8 mouse cellular contexts compared by ENCODE assay signal in genomic region chr19:46518352-46518787, GRCm38 (mm10). TPM values are rescaled to one million over a fixed set of nuclear protein-coding genes. Genes with fewer than 3 reads are reported as not detected.
DNase-seq lines count a peak whose midpoint lies in the region; ATAC-seq and TF ChIP-seq lines count a peak whose summit lies in the region.
"Had no signal": no experiment of that assay in that cellular context is flagged by ENCODE, and none has a peak within 500 bp of the region (broad histone marks: within the 10 kb centered on the region; RNA-seq: fewer than 3 reads in every experiment).

No protein-coding gene starts in this region.

- H3K27ac ChIP-seq in heart, embryonic 10.5 days = peak overlapping the region; percentile 89
- H3K27ac ChIP-seq in limb, embryonic 10.5 days = peak overlapping the region; percentile 72
- H3K27ac ChIP-seq in midbrain, embryonic 16.5 days (ENCODE audit: low read length) = 0 out of 2 replicates have a peak overlapping the region, but pooled peaks have one; percentile 12
- no peak overlapping the region for H3K27ac ChIP-seq in cerebellum, adult 2 months (ENCODE audit: insufficient read depth, low read length)

- peak overlapping the region; percentile 41 for H3K4me2 ChIP-seq in midbrain, embryonic 16.5 days (ENCODE audit: low read length)

- peak overlapping the region; percentile 56; the same call in 1 of the 2 replicates for H3K9ac ChIP-seq in midbrain, embryonic 16.5 days (ENCODE audit: low read depth, low read length)

- peaks cover 57% of the 10 kb centered on the region for H3K4me1 ChIP-seq in heart, embryonic 10.5 days
- H3K4me1 ChIP-seq in limb, embryonic 10.5 days = peaks cover 61% of the 10 kb centered on the region
- peaks cover 16% of the 10 kb centered on the region for H3K4me1 ChIP-seq in midbrain, embryonic 16.5 days (ENCODE audit: control insufficient read depth, insufficient read depth, low read length)
- H3K4me1 ChIP-seq in cerebellum, adult 2 months (ENCODE audit: control insufficient read depth, insufficient read depth, low read length) = peaks cover 3% of the 10 kb centered on the region

- no peaks in the 10 kb centered on the region for H3K9me3 ChIP-seq in heart, embryonic 10.5 days
- no peaks in the 10 kb centered on the region for H3K9me3 ChIP-seq in limb, embryonic 10.5 days (replicated peaks)
- no peaks in the 10 kb centered on the region for H3K9me3 ChIP-seq in midbrain, embryonic 16.5 days (replicated peaks; ENCODE audit: control insufficient read depth, low read length, poor library complexity, severe bottlenecking)

- WGBS in heart, embryonic 10.5 days = 0% methylated on average over 13 of the region's 13 CpGs
- 0% methylated on average over 13 of the region's 13 CpGs for WGBS in limb, embryonic 10.5 days
- WGBS in midbrain, embryonic 16.5 days = 0% methylated on average over 7 of the region's 13 CpGs
- 4% methylated on average over 13 of the region's 13 CpGs for WGBS in cerebellum, adult 2 months

- TF ChIP-seq POLR2A in cerebellum, adult 2 months (IDR thresholded peaks at IDR 0.05; ENCODE audit: borderline replicate concordance, insufficient read depth, low read length) = no peak

- no peaks in the 10 kb centered on the region for H3K27me3 ChIP-seq in heart, embryonic 10.5 days (ENCODE audit: insufficient read depth, poor library complexity, severe bottlenecking)
- no peaks in the 10 kb centered on the region for H3K27me3 ChIP-seq in limb, embryonic 10.5 days (ENCODE audit: low read depth, poor library complexity, severe bottlenecking)
- no peaks in the 10 kb centered on the region for H3K27me3 ChIP-seq in midbrain, embryonic 16.5 days (ENCODE audit: control insufficient read depth, insufficient read depth, low read depth, low read length)
- no peaks in the 10 kb centered on the region for H3K27me3 ChIP-seq in cerebellum, adult 2 months (ENCODE audit: control insufficient read depth, insufficient read depth, low read length)

- DNase-seq in NIH3T3 (ENCODE audit: low read depth) = peak; percentile 55
- DNase-seq in heart, embryonic 10.5 days (ENCODE audit: low spot score) = no peak
- DNase-seq in limb, embryonic 10.5 days (ENCODE audit: low spot score) = peak; percentile 81
- no peak for DNase-seq in right cerebral cortex, adult 18-20 months
- no peak for DNase-seq in cerebellum, adult 2 months

- H3K36me3 ChIP-seq in heart, embryonic 10.5 days = peaks cover 30% of the 10 kb centered on the region
- peaks cover 32% of the 10 kb centered on the region for H3K36me3 ChIP-seq in limb, embryonic 10.5 days
- H3K36me3 ChIP-seq in midbrain, embryonic 16.5 days (ENCODE audit: control insufficient read depth, insufficient read depth, low read length) = peaks cover 19% of the 10 kb centered on the region

- TF ChIP-seq CTCF in cerebellum, adult 2 months (IDR thresholded peaks at IDR 0.05; ENCODE audit: borderline replicate concordance, insufficient read depth, low read depth, low read length) = no peak

- H3K4me3 ChIP-seq in heart, embryonic 10.5 days = peak overlapping the region; percentile 52
- H3K4me3 ChIP-seq in limb, embryonic 10.5 days = peak overlapping the region; percentile 47
- H3K4me3 ChIP-seq in midbrain, embryonic 16.5 days (ENCODE audit: low read depth, low read length) = no peak overlapping the region
- H3K4me3 ChIP-seq in cerebellum, adult 2 months (replicated peaks; ENCODE audit: insufficient read depth, low read depth, low read length) = no peak overlapping the region
- H3K4me3 ChIP-seq: erythroblast, embryonic 14.5 days had no signal

- peak; percentile 71 for ATAC-seq in CD4-positive, CD25-positive, alpha-beta regulatory T cell, adult 4 months
- ATAC-seq in midbrain, embryonic 16.5 days = peak; percentile 41; the same call in 1 of the 2 replicates

RNA-seq across cellular contexts. Expression of gene Trim8, which starts 16.9 kb away (rescaled TPM):
- 10 to 100 TPM; 16.3 to 21.5 TPM for polyA plus RNA-seq in CD4-positive, CD25-positive, alpha-beta regulatory T cell, adult 4 months (2017; shearing (Covaris generic))
- 17.6 and 22.0 TPM in 2 replicates for polyA plus RNA-seq in heart, embryonic 10.5 days (2016; fragmentation: Nextera tagmentation; extraction: Ambion mirVana)
- 13.0 and 15.2 TPM in 2 replicates for polyA plus RNA-seq in limb, embryonic 10.5 days (2016; fragmentation: Nextera tagmentation; extraction: Ambion mirVana)
- polyA plus RNA-seq in midbrain, embryonic 16.5 days (2015; fragmentation: Nextera tagmentation; extraction: Ambion mirVana) = 25.9 and 26.8 TPM in 2 replicates
- 40.3 and 43.4 TPM in 2 replicates for polyA plus RNA-seq in cerebellum, adult 2 months (2012; rRNA removed)

RNA-seq across cellular contexts. Expression of gene Arl3, which starts 54.6 kb away (rescaled TPM):
- polyA plus RNA-seq in CD4-positive, CD25-positive, alpha-beta regulatory T cell, adult 4 months (2017; shearing (Covaris generic)) = 10 to 100 TPM; 29.0 to 34.9 TPM
- 112 and 134 TPM in 2 replicates for polyA plus RNA-seq in heart, embryonic 10.5 days (2016; fragmentation: Nextera tagmentation; extraction: Ambion mirVana)
- 164 and 173 TPM in 2 replicates for polyA plus RNA-seq in limb, embryonic 10.5 days (2016; fragmentation: Nextera tagmentation; extraction: Ambion mirVana)
- polyA plus RNA-seq in midbrain, embryonic 16.5 days (2015; fragmentation: Nextera tagmentation; extraction: Ambion mirVana) = 213 and 226 TPM in 2 replicates
- polyA plus RNA-seq in cerebellum, adult 2 months (2012; rRNA removed) = 205 and 227 TPM in 2 replicates

RNA-seq across cellular contexts. Expression of gene Sfxn2, which starts 54.8 kb away (rescaled TPM):
- polyA plus RNA-seq in CD4-positive, CD25-positive, alpha-beta regulatory T cell, adult 4 months (2017; shearing (Covaris generic)) = 10 to 100 TPM in 1 of 2 experiments, 1 to 10 TPM in 1; 6.2 to 13.4 TPM
- 14.2 and 14.5 TPM in 2 replicates for polyA plus RNA-seq in heart, embryonic 10.5 days (2016; fragmentation: Nextera tagmentation; extraction: Ambion mirVana)
- polyA plus RNA-seq in limb, embryonic 10.5 days (2016; fragmentation: Nextera tagmentation; extraction: Ambion mirVana) = 19.0 and 21.7 TPM in 2 replicates
- 9.7 and 12.8 TPM in 2 replicates for polyA plus RNA-seq in midbrain, embryonic 16.5 days (2015; fragmentation: Nextera tagmentation; extraction: Ambion mirVana)
- 7.0 and 7.7 TPM in 2 replicates for polyA plus RNA-seq in cerebellum, adult 2 months (2012; rRNA removed)

Comparison
In these comparisons a context has a peak if more than half of its experiments do, and no peak if none do; other contexts are left out.
1. DNase-seq: peak in NIH3T3 (single experiment) and limb, embryonic 10.5 days (single experiment); none in heart, embryonic 10.5 days (single experiment), right cerebral cortex, adult 18-20 months (single experiment) and cerebellum, adult 2 months (0 of 2).
2. H3K4me3 ChIP-seq: peak in heart, embryonic 10.5 days (single experiment) and limb, embryonic 10.5 days (single experiment); none in midbrain, embryonic 16.5 days (single experiment) and cerebellum, adult 2 months (single experiment).